Mouse (Mus musculus) forebrain, embryonic 14.5 days (tissue): Measurements from ENCODE around the gene Ticrr. TPM values are rescaled to one million over a fixed set of nuclear protein-coding genes. Genes with fewer than 3 reads are reported as not detected.

Source experiments
- ATAC-seq: fragments of 200-750 bp; cut with Nextera tagmentation; 2 replicates; pipeline ENCODE4 v1.8.0; 2017; ENCODE audit warnings: mild to moderate bottlenecking, moderate library complexity
- DNase-seq: peaks from one replicate; pipeline ENCODE4 v3.0.0-alpha.2; 2015; ENCODE audit warnings: low spot score
- H3K27ac ChIP-seq: fragments of 300-500 bp; sonication (generic); 2 replicates; pipeline ENCODE4 v1.5.1; 2014; ENCODE audit warnings: low read depth, mild to moderate bottlenecking, control low read depth, low read length, moderate library complexity
- H3K27me3 ChIP-seq: fragments of 300-500 bp; sonication (generic); replicated peaks from 2 replicates; pipeline ENCODE4 v1.6.1; 2014; ENCODE audit warnings: low read length, control low read depth, mixed read lengths; ENCODE audit not compliant: control insufficient read depth, insufficient read depth
- H3K36me3 ChIP-seq: fragments of 300-500 bp; sonication (generic); 2 replicates; pipeline ENCODE4 v1.6.1; 2014; ENCODE audit warnings: low read length, control low read depth; ENCODE audit not compliant: control insufficient read depth, insufficient read depth
- H3K4me1 ChIP-seq: fragments of 300-500 bp; sonication (generic); 2 replicates; pipeline ENCODE4 v1.6.1; 2014; ENCODE audit warnings: antibody characterized with exemption, low read length, control low read depth; ENCODE audit not compliant: control insufficient read depth, insufficient read depth
- H3K4me2 ChIP-seq: fragments of 300-500 bp; sonication (generic); 2 replicates; pipeline ENCODE4 v1.6.1; 2014; ENCODE audit warnings: mild to moderate bottlenecking, control low read depth, low read length
- H3K4me3 ChIP-seq: fragments of 300-500 bp; sonication (generic); 2 replicates; pipeline ENCODE4 v1.5.1; 2014; ENCODE audit warnings: low read depth, low read length, control low read depth
- H3K9ac ChIP-seq: fragments of 300-500 bp; sonication (generic); 2 replicates; pipeline ENCODE4 v1.6.1; 2014; ENCODE audit warnings: mild to moderate bottlenecking, low read length, control low read depth, moderate library complexity
- H3K9me3 ChIP-seq: fragments of 300-500 bp; sonication (generic); replicated peaks from 2 replicates; pipeline ENCODE4 v1.6.1; 2016; ENCODE audit warnings: low read length, control low read depth, mixed read lengths; ENCODE audit not compliant: control insufficient read depth
- WGBS: fragments of 180-500 bp; shearing (Covaris S2); extraction: QIAGEN DNeasy Blood & Tissue Kit; methylation state at CpG from one replicate; pipeline ENCODE4 v1.1.7; 2014; 5-methylcytosine and 5-hydroxymethylcytosine counted together
- polyA plus RNA-seq: library from polyadenylated mRNA; unstranded; fragments of >200 nt; fragmentation: Nextera tagmentation; extraction: Ambion mirVana; gene quantifications from 2 replicates; pipeline ENCODE4 v1.2.1, GENCODE M21; 2014

Ticrr gene
- polyA plus RNA-seq = 3.5 and 3.6 TPM in 2 replicates

DNA sequence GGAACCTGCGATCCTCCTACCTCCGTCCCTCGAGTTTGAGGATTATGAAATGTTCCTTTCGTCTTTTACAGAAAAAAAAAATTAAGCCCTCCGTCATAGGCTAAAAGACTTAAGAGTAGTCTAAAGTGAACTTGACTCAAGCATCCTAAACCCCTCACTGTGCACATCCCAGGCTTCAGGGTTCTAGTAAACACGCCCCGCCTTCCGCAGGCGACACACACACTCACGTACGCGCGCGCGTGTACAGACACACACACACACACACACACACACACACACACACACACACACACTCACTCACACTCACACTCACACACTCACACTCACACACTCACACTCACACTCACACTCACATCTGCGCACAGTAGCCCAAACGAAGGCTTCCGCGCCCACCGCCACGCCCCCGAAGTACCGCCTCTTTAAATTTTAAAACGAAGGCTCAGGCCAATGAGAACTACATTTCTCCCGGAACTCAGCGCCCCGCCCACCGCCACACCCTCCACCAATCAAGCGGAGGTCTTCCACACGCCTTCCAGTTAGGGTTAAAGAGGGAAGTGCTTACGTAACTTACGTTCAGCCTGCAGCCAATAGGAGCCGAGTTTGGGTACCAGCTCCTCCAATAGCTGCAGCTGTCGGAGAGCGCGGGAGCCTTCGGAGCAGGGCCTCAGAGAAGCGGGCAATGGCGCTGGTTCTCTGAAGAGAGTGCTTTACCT is at the start of gene Ticrr:
Gene Ticrr (plus strand): TSS at position 619 of the 713 bp plus-strand sequence.
- Histone ChIP-seq H3K36me3 (no peaks in the 10 kb centered on the region), H3K4me1 (0 out of 2 replicates have a peak, but pooled peaks cover 14% of the 10 kb centered on the region), H3K9me3 (no peaks in the 10 kb centered on the region), H3K27ac (no peak within 1 kb of the TSS), H3K27me3 (no peaks in the 10 kb centered on the region), H3K4me2 (peak within 1 kb of the TSS; percentile 97), H3K9ac (peak within 1 kb of the TSS; percentile 80), H3K4me3 (peak within 1 kb of the TSS; percentile 91)
- peak; percentile 100 for ATAC-seq
- peak; percentile 99 for DNase-seq
- under 1% methylated on average over 39 of the region's 39 CpGs for WGBS

DNA sequence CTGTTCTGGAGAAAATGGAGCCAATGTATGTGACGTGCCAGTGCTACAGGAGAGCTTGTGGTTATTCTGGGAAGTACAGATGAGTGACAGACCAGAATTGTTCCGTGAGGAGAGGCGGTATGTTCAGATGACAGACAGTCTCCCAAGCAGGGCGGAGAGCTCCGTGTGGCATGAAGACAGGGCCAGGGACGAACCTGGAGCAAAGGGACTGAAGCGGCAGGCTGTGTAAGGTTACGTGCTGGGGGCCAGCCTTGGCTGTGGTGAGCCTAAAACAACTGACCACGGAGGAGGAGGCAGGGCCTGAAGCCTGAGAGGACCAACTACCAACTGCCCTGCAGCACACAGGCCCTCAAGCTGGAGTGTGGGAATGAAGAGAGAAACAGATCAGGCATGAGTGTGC is 48.1 kb upstream of the Ticrr start:
- Histone ChIP-seq H3K4me1 (peaks cover 3% of the 10 kb centered on the region; the same call in 1 of the 2 replicates), H3K9ac (no peak overlapping the region), H3K4me2 (no peak overlapping the region), H3K9me3 (no peaks in the 10 kb centered on the region), H3K4me3 (no peak overlapping the region), H3K27me3 (peaks cover 6% of the 10 kb centered on the region), H3K36me3 (no peaks in the 10 kb centered on the region), H3K27ac (no peak overlapping the region)
- ATAC-seq = no peak
- DNase-seq = no peak
- WGBS = 67% methylated on average over 9 of the region's 9 CpGs

DNA sequence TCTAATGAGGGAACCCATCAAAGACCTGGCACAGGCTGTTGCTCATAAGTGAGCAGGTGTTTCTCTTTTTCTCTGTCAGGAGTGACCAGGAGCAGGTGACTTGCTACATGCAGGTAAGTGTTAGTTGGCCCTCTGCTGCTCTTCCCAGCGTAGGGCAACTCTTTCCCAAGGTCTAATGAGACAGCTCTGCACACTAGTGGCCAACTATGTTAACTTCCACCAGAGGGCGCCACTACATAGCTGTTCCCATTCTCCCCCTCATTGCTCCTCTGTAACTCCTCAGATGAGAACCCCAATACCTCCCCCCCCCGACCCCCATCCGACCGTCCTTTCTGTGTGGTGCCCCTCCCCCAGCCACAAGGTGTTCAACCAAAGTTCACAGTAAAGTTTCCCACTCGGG is 47.2 kb upstream of the Ticrr start:
- Histone ChIP-seq H3K27ac (no peak overlapping the region), H3K9me3 (no peaks in the 10 kb centered on the region), H3K36me3 (no peaks in the 10 kb centered on the region), H3K4me3 (no peak overlapping the region), H3K27me3 (peaks cover 13% of the 10 kb centered on the region), H3K4me1 (peaks cover 3% of the 10 kb centered on the region; the same call in 1 of the 2 replicates), H3K9ac (no peak overlapping the region), H3K4me2 (no peak overlapping the region)
- ATAC-seq (peak; percentile 61; the same call in 1 of the 2 replicates), DNase-seq (peak; percentile 68)
- WGBS = 11% methylated on average over 6 of the region's 6 CpGs

DNA sequence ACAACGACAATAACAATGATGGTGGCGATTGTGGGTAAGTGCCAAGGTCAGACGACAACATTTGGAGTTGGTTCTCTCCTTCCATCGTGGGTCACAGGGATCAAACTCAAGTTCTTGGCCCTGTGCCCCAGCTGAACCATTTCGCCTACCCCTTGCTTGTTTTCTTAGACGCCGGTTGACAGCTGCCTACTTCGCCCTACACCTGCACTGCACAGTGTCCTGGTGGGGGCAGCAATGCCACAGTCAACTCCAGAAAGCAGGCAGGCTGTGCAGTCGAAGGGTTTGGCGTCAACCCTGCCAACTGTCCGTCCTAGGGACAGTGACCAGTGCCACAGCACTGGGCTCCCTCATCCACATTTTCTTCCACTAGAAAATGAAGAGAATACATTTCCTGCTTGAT is 46.7 kb upstream of the Ticrr start:
- H3K9ac ChIP-seq = no peak overlapping the region
- no peak overlapping the region for H3K4me2 ChIP-seq
- DNase-seq (no peak), ATAC-seq (no peak)
- H3K4me3 ChIP-seq = no peak overlapping the region
- WGBS = 65% methylated on average over 11 of the region's 11 CpGs
- H3K36me3 ChIP-seq = no peaks in the 10 kb centered on the region
- H3K27ac ChIP-seq = no peak overlapping the region
- no peaks in the 10 kb centered on the region for H3K9me3 ChIP-seq
- peaks cover 17% of the 10 kb centered on the region for H3K27me3 ChIP-seq
- H3K4me1 ChIP-seq = peaks cover 3% of the 10 kb centered on the region; the same call in 1 of the 2 replicates

DNA sequence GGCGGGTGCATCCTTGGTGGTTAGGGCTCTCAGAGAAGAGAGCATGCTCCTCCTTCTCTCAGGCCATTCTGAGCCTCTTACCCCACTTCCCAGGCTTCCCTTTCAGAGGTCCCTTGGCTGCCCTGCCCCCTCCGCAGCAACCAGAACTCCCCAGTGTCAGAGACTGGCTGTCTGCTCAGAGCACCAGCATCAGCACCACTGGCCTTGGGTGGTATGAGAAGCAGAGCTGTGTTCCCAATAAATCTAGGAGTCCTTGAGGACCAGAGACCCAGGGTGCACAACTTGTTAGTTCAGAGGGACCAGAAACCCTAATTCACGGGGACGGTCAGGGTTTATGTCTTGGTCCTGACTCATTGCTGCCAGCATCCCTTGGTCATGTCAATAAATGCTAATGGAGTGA is 45.0 kb upstream of the Ticrr start:
- Histone ChIP-seq H3K4me2 (no peak overlapping the region), H3K4me3 (no peak overlapping the region), H3K36me3 (no peaks in the 10 kb centered on the region), H3K9ac (no peak overlapping the region), H3K9me3 (no peaks in the 10 kb centered on the region), H3K4me1 (peaks cover 3% of the 10 kb centered on the region; the same call in 1 of the 2 replicates), H3K27ac (no peak overlapping the region), H3K27me3 (peaks cover 21% of the 10 kb centered on the region)
- DNase-seq = no peak
- WGBS = 92% methylated on average over 4 of the region's 4 CpGs
- ATAC-seq = no peak

DNA sequence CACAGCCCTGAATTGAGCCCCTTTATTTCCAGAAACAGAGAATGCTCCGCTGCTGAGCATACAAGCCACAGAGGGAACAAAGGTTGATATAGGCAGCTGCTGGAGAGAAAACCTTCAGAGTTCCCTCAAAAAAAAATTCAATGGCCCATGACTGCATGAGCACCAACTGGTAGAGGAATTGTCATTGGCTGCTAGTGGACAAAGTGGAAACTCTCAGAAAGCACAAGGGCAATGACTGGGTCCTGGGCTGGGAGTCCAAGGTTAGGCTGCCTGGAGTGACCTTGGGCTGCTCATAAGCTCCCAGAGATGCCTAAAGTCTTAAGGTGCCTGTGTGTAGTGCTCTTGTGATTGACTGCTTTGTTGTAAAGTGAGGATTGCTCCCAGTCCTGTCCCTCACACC is 44.1 kb upstream of the Ticrr start:
- Histone ChIP-seq H3K4me3 (no peak overlapping the region), H3K4me2 (no peak overlapping the region), H3K9me3 (no peaks in the 10 kb centered on the region), H3K4me1 (peaks cover 3% of the 10 kb centered on the region; the same call in 1 of the 2 replicates), H3K27ac (no peak overlapping the region), H3K36me3 (no peaks in the 10 kb centered on the region), H3K27me3 (peaks cover 21% of the 10 kb centered on the region), H3K9ac (no peak overlapping the region)
- no peak for DNase-seq
- no peak for ATAC-seq
- WGBS = 40% methylated on average over 1 of the region's 1 CpGs

DNA sequence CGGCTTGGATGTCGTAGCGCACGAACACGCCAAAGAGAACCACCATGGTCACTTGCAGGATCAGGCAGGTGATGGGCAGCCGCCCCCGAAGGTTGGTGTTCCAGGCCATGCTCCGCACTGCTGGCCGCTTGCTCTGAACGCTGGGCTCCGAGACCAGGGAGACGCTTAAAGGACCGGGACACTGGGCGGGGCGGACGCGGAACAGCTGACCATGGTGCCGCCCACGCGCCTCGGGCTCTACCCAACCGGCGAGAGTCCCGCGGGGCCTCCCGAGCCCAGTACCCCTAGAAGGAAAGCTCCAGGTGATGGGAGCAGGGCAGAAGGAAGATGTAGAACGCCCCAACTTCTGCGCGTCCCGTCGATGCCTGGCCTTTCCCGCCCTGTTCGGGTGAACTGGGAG is 42.6 kb upstream of the Ticrr start, which contains the start of gene Rhcg:
Gene Rhcg (minus strand): TSS at position 240 of the 400 bp plus-strand sequence.
- Histone ChIP-seq H3K9me3 (no peaks in the 10 kb centered on the region), H3K27me3 (peaks cover 21% of the 10 kb centered on the region), H3K4me2 (peak within 1 kb of the TSS; percentile 37), H3K4me3 (0 out of 2 replicates have a peak within 1 kb of the TSS, but pooled peaks have one; percentile 4), H3K9ac (no peak within 1 kb of the TSS), H3K27ac (no peak within 1 kb of the TSS), H3K36me3 (no peaks in the 10 kb centered on the region), H3K4me1 (no peaks in the 10 kb centered on the region)
- ATAC-seq = no peak
- WGBS = 8% methylated on average over 33 of the region's 33 CpGs
- no peak for DNase-seq

DNA sequence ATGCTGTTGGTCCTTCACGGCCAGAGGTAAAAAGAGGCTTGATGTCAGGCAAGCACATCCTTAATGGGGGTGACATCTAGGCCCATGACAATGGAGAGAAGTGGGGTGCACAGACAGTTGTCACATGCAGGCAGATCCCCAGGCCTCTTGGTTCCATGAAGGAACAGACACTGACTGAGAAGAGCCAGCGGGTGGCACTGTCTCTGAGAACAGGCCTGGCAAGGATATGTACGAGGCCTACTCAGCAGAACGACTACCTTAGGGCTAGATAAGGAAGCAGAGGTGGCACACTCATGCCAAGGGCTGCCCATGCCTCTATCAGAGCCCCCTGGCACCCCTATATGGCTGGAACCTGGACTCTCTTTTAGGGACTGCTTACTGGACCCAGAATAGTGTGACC is 40.5 kb upstream of the Ticrr start:
- H3K4me1 ChIP-seq = no peaks in the 10 kb centered on the region
- no peaks in the 10 kb centered on the region for H3K9me3 ChIP-seq
- no peak overlapping the region for H3K4me2 ChIP-seq
- H3K36me3 ChIP-seq = no peaks in the 10 kb centered on the region
- H3K9ac ChIP-seq = no peak overlapping the region
- 67% methylated on average over 4 of the region's 4 CpGs for WGBS
- DNase-seq (no peak), ATAC-seq (no peak)
- no peak overlapping the region for H3K27ac ChIP-seq
- H3K27me3 ChIP-seq = peaks cover 21% of the 10 kb centered on the region
- no peak overlapping the region for H3K4me3 ChIP-seq

DNA sequence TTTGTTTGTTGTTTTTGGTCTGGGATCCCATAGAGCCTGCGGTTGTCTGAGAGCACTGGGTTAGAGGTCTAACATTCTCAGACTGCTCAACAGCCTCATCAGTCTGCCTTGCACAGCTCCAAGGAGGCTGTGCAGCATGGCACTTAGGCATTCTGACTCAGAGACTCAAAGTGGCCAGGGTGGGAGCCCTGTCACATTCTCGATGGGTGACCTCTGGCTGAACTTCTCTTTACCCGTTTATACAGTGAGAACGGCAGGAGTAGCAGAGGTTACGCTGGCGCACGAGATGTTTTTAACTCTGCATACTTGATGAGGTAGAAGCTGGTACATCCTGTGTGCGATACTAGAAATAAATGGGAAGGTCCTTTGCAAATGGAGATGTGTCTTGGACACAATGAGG is 36.9 kb upstream of the Ticrr start:
- Histone ChIP-seq H3K27ac (no peak overlapping the region), H3K36me3 (no peaks in the 10 kb centered on the region), H3K4me3 (no peak overlapping the region), H3K4me1 (no peaks in the 10 kb centered on the region), H3K9ac (no peak overlapping the region), H3K9me3 (no peaks in the 10 kb centered on the region), H3K27me3 (0 out of 2 replicates have a peak, but pooled peaks cover 5% of the 10 kb centered on the region), H3K4me2 (no peak overlapping the region)
- DNase-seq (no peak), ATAC-seq (no peak)
- WGBS = 80% methylated on average over 8 of the region's 8 CpGs
